Mouse (Mus musculus) hindbrain, embryonic 16.5 days (tissue): ENCODE data around the gene 2610318N02Rik. TPM values are rescaled to one million over a fixed set of nuclear protein-coding genes. Genes with fewer than 3 reads are reported as not detected.
A peak's percentile ranks its signal among the peaks of the same experiment; 100 is the strongest.
"Not testable (repeated sequence)": the region's sequence is repeated elsewhere in the genome, so short reads cannot be mapped to it uniquely, and the experiment has no call there.

Experiments used
- ATAC-seq: fragments of 200-750 bp; cut with Nextera tagmentation; 2 replicates; pipeline ENCODE4 v1.8.0; 2017; ENCODE audit warnings: moderate TSS enrichment, moderate library complexity
- H3K27ac ChIP-seq: fragments of 300-500 bp; sonication (generic); 2 replicates; pipeline ENCODE4 v1.5.1; 2014; ENCODE audit warnings: low read depth, mild to moderate bottlenecking, control low read depth, low read length, moderate library complexity
- H3K27me3 ChIP-seq: fragments of 300-500 bp; sonication (generic); replicated peaks from 2 replicates; pipeline ENCODE4 v1.6.1; 2014; ENCODE audit warnings: low read length; ENCODE audit not compliant: control insufficient read depth, insufficient read depth
- H3K36me3 ChIP-seq: fragments of 300-500 bp; sonication (generic); 2 replicates; pipeline ENCODE4 v1.6.1; 2014; ENCODE audit warnings: mild to moderate bottlenecking, low read length, moderate library complexity, mixed read lengths; ENCODE audit not compliant: control insufficient read depth, insufficient read depth
- H3K4me1 ChIP-seq: fragments of 300-500 bp; sonication (generic); 2 replicates; pipeline ENCODE4 v1.6.1; 2014; ENCODE audit warnings: low read depth, low read length; ENCODE audit not compliant: control insufficient read depth, insufficient read depth
- H3K4me2 ChIP-seq: fragments of 300-500 bp; sonication (generic); 2 replicates; pipeline ENCODE4 v1.6.1; 2014; ENCODE audit warnings: mild to moderate bottlenecking, low read length, control low read depth, moderate library complexity
- H3K4me3 ChIP-seq: fragments of 300-500 bp; sonication (generic); 2 replicates; pipeline ENCODE4 v1.5.1; 2014; ENCODE audit warnings: mild to moderate bottlenecking, low read length, control low read depth, moderate library complexity
- H3K9ac ChIP-seq: fragments of 300-500 bp; sonication (generic); 2 replicates; pipeline ENCODE4 v1.6.1; 2014; ENCODE audit warnings: low read depth, mild to moderate bottlenecking, control low read depth, low read length, moderate library complexity
- H3K9me3 ChIP-seq: fragments of 300-500 bp; sonication (generic); 2 replicates; pipeline ENCODE4 v1.6.1; 2014; ENCODE audit warnings: mild to moderate bottlenecking, low read length, moderate library complexity; ENCODE audit not compliant: control insufficient read depth
- WGBS: fragments of 180-500 bp; shearing (Covaris S2); extraction: QIAGEN DNeasy Blood & Tissue Kit; methylation state at CpG from one replicate; pipeline ENCODE4 v1.1.7; 2014; 5-methylcytosine and 5-hydroxymethylcytosine counted together
- polyA plus RNA-seq: library from polyadenylated mRNA; unstranded; fragments of >200 nt; fragmentation: Nextera tagmentation; extraction: Ambion mirVana; gene quantifications from 2 replicates; pipeline ENCODE4 v1.2.1, GENCODE M21; 2015

2610318N02Rik gene
- polyA plus RNA-seq, result 13.0 and 13.3 TPM in 2 replicates

DNA sequence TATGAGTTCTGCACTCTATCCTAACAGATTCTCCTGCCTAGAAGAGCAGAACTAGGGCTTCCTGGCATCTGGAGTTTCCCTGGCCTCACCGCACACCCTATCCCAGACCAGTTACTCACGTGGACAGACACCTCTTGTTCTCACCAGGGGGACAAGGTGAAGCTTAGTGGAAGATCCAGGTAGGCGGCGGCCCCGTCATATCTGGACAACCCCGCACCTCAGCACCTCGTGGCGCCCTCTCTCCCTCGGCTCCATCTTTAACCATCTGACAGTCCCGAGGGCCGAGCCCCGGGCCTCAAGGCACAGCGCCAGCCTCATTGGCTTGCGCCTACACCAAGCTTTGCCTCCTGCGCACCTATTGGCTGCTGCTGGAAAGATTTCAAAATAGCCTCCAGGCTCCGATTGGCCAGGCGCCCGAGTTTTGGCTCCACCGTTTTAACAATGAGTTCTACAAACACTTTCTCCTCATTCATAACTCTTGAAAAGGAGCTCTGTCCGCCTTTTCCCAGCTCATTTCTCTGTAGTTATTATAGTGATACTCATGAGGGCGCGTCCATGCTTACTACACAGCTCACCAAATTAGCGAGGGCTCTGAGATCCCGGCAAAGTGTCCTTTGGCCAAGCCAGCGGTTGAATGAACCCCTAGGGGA, at the start of gene 2610318N02Rik:
TSS of gene 2610318N02Rik (minus strand) at position 297 of the 650 bp plus-strand sequence.
- H3K27ac ChIP-seq, result no peak within 1 kb of the TSS
- peak within 1 kb of the TSS; percentile 76 for H3K4me2 ChIP-seq

DNA sequence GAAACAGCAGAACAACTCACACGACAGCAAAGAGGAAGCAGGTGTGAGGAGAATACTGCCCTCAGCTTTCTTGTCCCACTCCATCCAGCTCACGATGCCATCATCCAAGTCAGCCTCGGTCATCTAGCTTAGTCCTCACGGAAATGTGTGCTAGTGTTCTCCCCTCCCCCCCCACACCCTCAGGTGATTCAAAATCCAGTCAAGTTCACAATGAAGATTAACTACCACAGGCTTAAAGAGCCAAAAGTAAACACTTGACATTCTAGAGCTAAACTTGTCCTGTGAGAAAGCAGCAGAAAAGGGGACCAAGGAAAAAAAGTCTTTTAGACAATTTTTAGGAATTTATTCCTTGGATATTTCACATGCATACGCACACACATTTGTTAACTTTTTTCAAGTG, 43.1 kb upstream of the 2610318N02Rik start:
- 90% methylated on average over 5 of the region's 5 CpGs for WGBS
- Histone ChIP-seq H3K4me3 (no peak overlapping the region), H3K4me1 (no peaks in the 10 kb centered on the region), H3K9me3 (no peaks in the 10 kb centered on the region), H3K4me2 (no peak overlapping the region), H3K27ac (no peak overlapping the region), H3K9ac (no peak overlapping the region), H3K36me3 (peaks cover 11% of the 10 kb centered on the region; the same call in 1 of the 2 replicates), H3K27me3 (no peaks in the 10 kb centered on the region)
- no peak for ATAC-seq

More for the DNA sequence above, at the start of gene 2610318N02Rik:
- Histone ChIP-seq H3K36me3 (no peaks in the 10 kb centered on the region), H3K4me1 (peaks cover 17% of the 10 kb centered on the region), H3K9me3 (no peaks in the 10 kb centered on the region), H3K27me3 (no peaks in the 10 kb centered on the region), H3K9ac (peak within 1 kb of the TSS; percentile 52), H3K4me3 (peak within 1 kb of the TSS; percentile 46)
- peak; percentile 91 for ATAC-seq
- 0% methylated on average over 25 of the region's 25 CpGs for WGBS

DNA sequence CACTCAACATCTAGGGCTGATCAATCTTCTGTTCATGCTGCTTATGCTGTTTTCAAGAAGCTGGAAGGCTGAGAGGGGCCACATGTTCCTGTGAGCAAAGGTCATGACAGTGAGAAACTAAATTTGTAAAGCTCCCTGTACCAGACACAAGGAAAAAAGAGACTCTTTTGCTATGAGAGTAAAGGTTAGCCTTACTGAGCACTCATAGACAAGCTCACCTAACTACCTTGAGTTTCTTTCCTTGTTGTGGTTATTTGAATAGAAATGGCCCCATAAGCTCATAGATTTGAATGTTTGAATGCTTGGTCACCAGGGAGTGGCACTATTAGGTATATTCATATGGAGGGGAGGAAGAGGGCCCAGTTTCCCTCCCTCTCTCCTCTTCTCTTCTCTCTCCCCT, 42.2 kb upstream of the 2610318N02Rik start:
- Histone ChIP-seq H3K9me3 (no peaks in the 10 kb centered on the region), H3K4me2 (no peak overlapping the region), H3K4me3 (no peak overlapping the region), H3K27me3 (no peaks in the 10 kb centered on the region), H3K4me1 (no peaks in the 10 kb centered on the region), H3K9ac (no peak overlapping the region), H3K27ac (no peak overlapping the region), H3K36me3 (peaks cover 6% of the 10 kb centered on the region; the same call in 1 of the 2 replicates)
- ATAC-seq, result no peak

DNA sequence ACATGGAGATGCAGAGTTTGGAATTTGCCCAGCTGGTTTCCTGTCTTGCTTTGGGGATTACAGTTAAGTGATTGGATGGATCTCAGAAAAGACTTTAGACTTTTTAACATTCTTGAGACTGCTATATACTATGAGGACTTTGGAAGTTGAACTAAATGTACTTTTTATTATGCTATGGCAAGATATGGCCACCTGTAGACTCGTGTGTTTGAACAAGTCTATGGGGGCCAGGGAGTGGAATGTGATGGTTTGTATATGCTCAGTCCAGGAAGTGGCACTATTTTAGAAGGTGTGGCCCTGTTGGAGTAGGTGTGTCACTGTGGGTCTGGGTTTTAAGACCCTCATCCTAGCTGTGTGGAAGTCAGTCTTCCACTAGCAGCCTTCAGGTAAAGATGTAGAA, 40.5 kb upstream of the 2610318N02Rik start:
- not testable (repeated sequence) for H3K4me1 ChIP-seq, H3K27me3 ChIP-seq, ATAC-seq, H3K9me3 ChIP-seq, H3K27ac ChIP-seq, H3K4me2 ChIP-seq, H3K36me3 ChIP-seq, H3K9ac ChIP-seq, H3K4me3 ChIP-seq
- WGBS, result 89% methylated on average over 1 of the region's 1 CpGs

DNA sequence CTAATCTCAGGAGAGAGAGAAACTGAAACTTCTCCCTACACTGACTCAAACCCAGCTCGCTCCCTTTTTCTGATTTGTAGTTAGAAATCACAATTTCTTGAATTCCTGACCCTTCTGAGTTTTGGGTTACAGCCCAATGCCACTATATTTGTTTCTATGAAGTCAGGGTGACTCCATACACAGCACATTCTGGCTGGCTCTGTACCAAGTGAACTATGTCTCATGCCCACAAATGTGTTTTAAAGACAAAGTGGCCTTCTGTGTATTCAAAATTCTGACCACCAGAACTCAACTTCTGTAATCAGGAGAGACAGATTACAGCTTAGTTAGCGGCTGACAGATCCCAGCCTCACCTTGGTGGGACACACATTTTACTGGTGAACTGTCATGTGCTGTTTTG, 29.4 kb upstream of the 2610318N02Rik start:
- no peak overlapping the region for H3K27ac ChIP-seq
- H3K9ac ChIP-seq, result no peak overlapping the region
- peaks cover 4% of the 10 kb centered on the region; the same call in 1 of the 2 replicates for H3K36me3 ChIP-seq
- no peak overlapping the region for H3K4me3 ChIP-seq
- no peak for ATAC-seq
- H3K4me1 ChIP-seq, result no peaks in the 10 kb centered on the region
- 98% methylated on average over 2 of the region's 2 CpGs for WGBS
- no peaks in the 10 kb centered on the region for H3K9me3 ChIP-seq
- H3K27me3 ChIP-seq, result no peaks in the 10 kb centered on the region
- no peak overlapping the region for H3K4me2 ChIP-seq

DNA sequence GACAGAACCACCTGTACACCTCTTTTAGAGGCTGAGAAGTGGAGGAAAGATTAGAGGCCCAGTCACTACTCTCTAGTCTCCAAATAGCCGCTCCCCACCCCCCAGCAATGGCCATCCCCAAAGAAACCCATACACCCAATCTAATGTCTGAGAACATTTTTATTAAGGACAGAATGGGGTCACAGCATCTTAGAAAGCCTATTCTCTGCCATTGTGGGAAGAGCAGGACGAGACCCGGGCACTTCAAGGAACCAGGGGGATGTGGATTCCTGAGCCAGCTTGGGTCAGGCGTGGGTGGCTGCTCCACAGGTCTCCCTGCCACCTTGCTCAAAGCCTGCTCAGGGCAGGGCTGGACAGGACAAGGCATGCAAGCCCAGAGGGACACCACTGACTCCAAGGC, 26.9 kb upstream of the 2610318N02Rik start:
- ATAC-seq, result no peak
- peaks cover 10% of the 10 kb centered on the region for H3K4me1 ChIP-seq
- 95% methylated on average over 4 of the region's 4 CpGs for WGBS
- no peaks in the 10 kb centered on the region for H3K27me3 ChIP-seq
- no peaks in the 10 kb centered on the region for H3K9me3 ChIP-seq
- H3K27ac ChIP-seq, result peak overlapping the region; percentile 18; the same call in 1 of the 2 replicates
- H3K4me3 ChIP-seq, result no peak overlapping the region
- no peak overlapping the region for H3K9ac ChIP-seq
- no peak overlapping the region for H3K4me2 ChIP-seq
- peaks cover 4% of the 10 kb centered on the region; the same call in 1 of the 2 replicates for H3K36me3 ChIP-seq

DNA sequence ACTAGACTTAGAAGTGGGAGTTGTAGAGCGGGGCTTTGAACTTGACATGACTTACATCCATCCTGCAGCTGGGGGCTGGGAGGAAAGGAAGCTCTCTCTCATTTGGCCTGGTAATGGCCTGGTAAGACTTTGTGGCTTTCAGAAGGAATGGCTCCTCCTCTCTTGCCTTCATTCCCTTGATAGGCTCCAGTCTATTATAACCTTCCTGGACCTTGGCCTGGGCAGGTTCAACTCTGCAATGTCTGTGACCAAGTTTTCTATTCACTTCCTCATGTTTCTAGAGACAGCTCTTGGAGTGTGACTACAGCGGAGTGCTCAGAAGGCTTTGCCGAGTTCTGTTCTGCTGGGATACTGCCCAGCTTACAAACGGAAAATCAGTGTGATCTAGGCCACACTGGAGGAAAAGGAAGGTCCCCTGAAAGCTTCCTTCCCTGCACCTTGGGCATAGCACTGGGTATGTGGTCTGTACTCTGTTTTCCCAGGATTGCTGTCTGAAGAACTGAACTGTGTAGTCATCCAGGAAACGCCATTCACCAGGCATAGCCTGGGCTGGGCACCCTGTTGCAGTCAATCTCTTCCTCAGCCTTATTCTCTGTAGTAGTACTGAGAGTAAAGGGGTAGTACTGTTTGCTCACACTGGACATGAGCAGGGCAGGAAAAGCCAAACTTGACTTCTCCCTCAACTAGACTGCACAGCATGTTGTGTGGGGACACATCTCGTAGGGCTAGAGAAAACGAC, 25.7 kb upstream of the 2610318N02Rik start:
- Histone ChIP-seq H3K4me2 (no peak overlapping the region), H3K27me3 (no peaks in the 10 kb centered on the region), H3K27ac (no peak overlapping the region), H3K9ac (no peak overlapping the region), H3K4me1 (peaks cover 10% of the 10 kb centered on the region), H3K9me3 (no peaks in the 10 kb centered on the region), H3K36me3 (peaks cover 4% of the 10 kb centered on the region; the same call in 1 of the 2 replicates), H3K4me3 (no peak overlapping the region)
- WGBS, result 87% methylated on average over 7 of the region's 7 CpGs
- no peak for ATAC-seq

DNA sequence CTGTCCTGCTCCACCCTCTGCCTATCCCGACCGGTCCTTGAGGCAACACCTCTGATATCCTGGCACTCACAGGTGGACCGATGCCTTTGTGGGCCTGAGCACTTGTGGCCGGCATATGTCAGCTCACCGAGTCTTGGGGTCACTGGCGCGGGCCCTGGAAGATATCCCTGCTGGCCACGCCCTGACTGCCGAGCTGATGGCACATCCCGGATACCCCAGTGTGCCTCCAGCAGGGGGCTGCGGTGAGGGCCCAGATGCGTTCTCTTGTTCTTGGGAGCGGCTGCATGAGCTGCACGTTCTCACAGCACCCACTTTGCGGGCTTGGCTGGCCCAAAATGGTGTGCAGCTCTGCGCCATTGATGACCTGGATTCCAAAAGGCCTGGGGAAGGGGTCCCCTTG, 23.1 kb upstream of the 2610318N02Rik start:
- peak; percentile 19 for ATAC-seq
- Histone ChIP-seq H3K9me3 (no peaks in the 10 kb centered on the region), H3K4me2 (peak overlapping the region; percentile 60), H3K36me3 (peaks cover 4% of the 10 kb centered on the region; the same call in 1 of the 2 replicates), H3K4me3 (peak overlapping the region; percentile 73), H3K27me3 (no peaks in the 10 kb centered on the region), H3K4me1 (peaks cover 10% of the 10 kb centered on the region), H3K27ac (no peak overlapping the region; the same call in 1 of the 2 replicates), H3K9ac (peak overlapping the region; percentile 76)
- 10% methylated on average over 16 of the region's 16 CpGs for WGBS

DNA sequence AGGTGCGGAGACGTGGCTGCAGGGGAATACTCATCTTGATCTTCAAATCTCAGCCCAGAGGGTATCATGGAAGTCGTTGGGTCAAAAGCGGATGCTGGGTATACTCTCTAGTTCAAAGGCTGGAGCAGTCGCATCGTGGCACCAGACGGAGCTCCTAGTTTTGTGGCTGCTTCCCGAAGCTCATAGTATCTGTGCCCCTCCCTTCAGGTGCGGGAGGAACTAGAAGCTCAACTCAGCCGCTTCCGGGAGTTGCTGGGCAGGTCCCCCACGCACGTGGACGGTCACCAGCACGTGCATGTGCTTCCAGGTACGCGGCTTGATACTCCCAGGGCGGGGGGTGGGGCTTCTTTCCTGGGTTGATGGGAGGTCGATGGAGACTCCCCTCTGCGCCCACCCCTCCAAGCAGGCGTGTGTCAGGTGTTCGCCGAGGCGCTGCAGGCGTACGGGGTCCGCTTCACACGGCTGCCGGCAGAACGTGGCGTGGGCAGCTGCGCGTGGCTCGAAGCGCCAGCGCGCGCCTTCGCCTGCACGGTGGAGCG, 22.5 kb upstream of the 2610318N02Rik start:
- peak overlapping the region; percentile 76 for H3K9ac ChIP-seq
- H3K27me3 ChIP-seq, result no peaks in the 10 kb centered on the region
- H3K27ac ChIP-seq, result peak overlapping the region; percentile 81
- under 1% methylated on average over 38 of the region's 41 CpGs for WGBS
- H3K36me3 ChIP-seq, result 0 out of 2 replicates have a peak, but pooled peaks cover 4% of the 10 kb centered on the region
- peak overlapping the region; percentile 60 for H3K4me2 ChIP-seq
- H3K4me1 ChIP-seq, result peaks cover 10% of the 10 kb centered on the region
- H3K9me3 ChIP-seq, result no peaks in the 10 kb centered on the region
- peak; percentile 60 for ATAC-seq
- peak overlapping the region; percentile 73 for H3K4me3 ChIP-seq
